Mouse (Mus musculus): ENCODE data around the gene Mrc2. TPM values are rescaled to one million over a fixed set of nuclear protein-coding genes. Genes with fewer than 3 reads are reported as not detected.

Gene Mrc2
- total and polyA plus RNA-seq, 3 experiments = not detected

DNA sequence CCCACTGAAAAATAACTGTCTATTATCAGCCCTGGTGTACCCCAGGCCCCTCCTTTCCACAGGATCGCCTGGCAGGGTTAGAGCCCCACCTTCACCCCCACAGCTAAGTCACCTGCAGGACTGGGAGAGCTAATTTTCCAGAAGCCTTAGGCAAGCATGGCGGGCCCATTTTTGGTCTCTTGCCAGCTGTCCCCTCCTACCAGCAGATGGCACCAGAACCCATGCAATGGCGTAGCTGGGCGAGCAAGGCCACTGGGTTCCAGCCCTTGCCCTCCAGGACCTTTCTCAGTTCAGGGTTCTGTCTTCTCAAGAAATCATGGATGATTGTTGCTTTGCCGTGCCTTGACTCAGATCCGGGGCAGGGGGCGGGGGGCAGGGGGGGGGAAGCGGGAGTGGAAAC lies 40.0 kb downstream of the Mrc2 start:
- no peak overlapping the region for H3K9ac ChIP-seq (ENCODE audit: control insufficient read depth, low read depth, low read length, poor library complexity, severe bottlenecking)
- DNase-seq (ENCODE audit: low read depth, low spot score) = peak; percentile 41
- H3K4me3 ChIP-seq (ENCODE audit: control insufficient read depth in 1 of 2, insufficient read depth in 1 of 2, low read depth in 2 of 2, low read length in 2 of 2) = no peak overlapping the region
- no peak overlapping the region for H3K27ac ChIP-seq (ENCODE audit: control insufficient read depth, low read depth, low read length)
- peaks cover 0 to 2% of the 10 kb centered on the region in 2 experiments; a peak in 1 of 4 replicates for H3K27me3 ChIP-seq (ENCODE audit: control insufficient read depth in 1 of 2, insufficient read depth in 2 of 2, low read length in 2 of 2)
- no peaks in the 10 kb centered on the region; a peak in 1 of 4 replicates for H3K4me1 ChIP-seq (ENCODE audit: control insufficient read depth in 1 of 2, insufficient read depth in 2 of 2, low read length in 2 of 2)
- TF ChIP-seq MAFK (IDR thresholded peaks at IDR 0.05; ENCODE audit: borderline replicate concordance, low read depth, low read length) (no peak), RAD21 (IDR thresholded peaks at IDR 0.05; ENCODE audit: low read depth, low read length) (peak; percentile 67), SMC3 (IDR thresholded peaks at IDR 0.05; ENCODE audit: low read depth, low read length) (peak; percentile 55; the same call in 1 of the 2 replicates), POLR2A (IDR thresholded peaks at IDR 0.05; ENCODE audit: control insufficient read depth in 1 of 2, insufficient read depth in 1 of 2, low read depth in 1 of 2, low read length in 2 of 2, poor library complexity in 1 of 2) (no peak), MEF2A (IDR thresholded peaks at IDR 0.05; ENCODE audit: extremely low read depth, insufficient replicate concordance, low read depth, low read length, poor library complexity, severe bottlenecking) (no peak), ELF1 (IDR thresholded peaks at IDR 0.05; ENCODE audit: low read depth, low read length) (no peak), RCOR1 (IDR thresholded peaks at IDR 0.05; ENCODE audit: low read depth, low read length) (no peak), ZC3H11A (IDR thresholded peaks at IDR 0.05; ENCODE audit: low read depth, low read length) (peak; percentile 19; the same call in 1 of the 2 replicates), CTCF (IDR thresholded peaks at IDR 0.05 in 2 of 3, conservative IDR thresholded peaks at IDR 0.05 in 1 of 3; ENCODE audit: control insufficient read depth in 1 of 3, insufficient read depth in 1 of 3, low read depth in 2 of 3, low read length in 3 of 3, poor library complexity in 1 of 3, severe bottlenecking in 1 of 3) (peak in 2 of 3 experiments; percentile 69 to 84; a peak in 5 of 6 replicates)
- H3K36me3 ChIP-seq (ENCODE audit: control insufficient read depth in 1 of 2, insufficient read depth in 2 of 2, low read length in 2 of 2) = no peaks in the 10 kb centered on the region
- H3K9me3 ChIP-seq (replicated peaks; ENCODE audit: insufficient read depth, low read length) = no peaks in the 10 kb centered on the region
- no peaks in the 10 kb centered on the region for H3K79me2 ChIP-seq (ENCODE audit: control insufficient read depth, insufficient read depth, low read length, poor library complexity)

DNA sequence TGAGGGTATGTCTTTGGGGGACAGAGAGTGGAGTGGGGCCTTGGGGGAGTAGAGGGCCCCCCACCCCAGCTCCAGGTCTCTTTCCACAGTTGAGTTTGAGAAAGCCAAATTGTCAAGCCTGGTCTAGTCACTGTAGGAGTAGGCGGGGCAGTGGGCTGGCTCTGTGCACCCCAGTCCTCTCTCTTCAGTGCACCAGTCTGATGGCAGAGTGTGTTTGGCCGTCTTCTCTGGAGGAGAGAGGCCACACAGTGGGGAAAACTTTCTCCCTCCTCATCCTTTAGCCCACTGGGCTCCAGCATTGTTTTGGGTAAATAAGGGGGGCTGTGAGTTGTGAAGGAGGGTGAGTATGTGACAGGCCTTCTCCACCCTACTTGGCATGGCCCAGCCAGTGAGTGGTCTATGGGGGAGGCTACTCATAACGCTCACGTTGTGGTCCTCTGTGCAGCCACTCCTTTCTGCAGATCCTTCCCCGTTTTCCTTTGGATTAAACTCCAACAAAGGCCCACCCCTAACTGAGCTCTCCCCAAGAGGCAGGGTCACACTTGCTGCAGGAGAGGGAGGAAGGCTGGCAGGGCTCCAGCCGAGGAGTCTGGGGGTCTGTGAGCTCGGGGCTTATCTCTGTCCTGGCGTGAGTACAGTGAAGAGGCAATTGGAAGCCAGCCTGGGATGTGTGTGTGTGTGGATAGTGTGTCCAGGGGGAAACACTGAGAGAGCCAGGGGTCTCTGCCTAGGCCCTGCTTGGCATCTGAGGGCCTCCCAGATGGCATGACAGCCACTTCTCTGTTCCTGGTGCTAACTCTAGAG lies 41.6 kb downstream of the Mrc2 start:
- no peak overlapping the region for H3K27ac ChIP-seq (ENCODE audit: control insufficient read depth, low read depth, low read length)
- no peak overlapping the region for H3K9ac ChIP-seq (ENCODE audit: control insufficient read depth, low read depth, low read length, poor library complexity, severe bottlenecking)
- DNase-seq (ENCODE audit: low read depth, low spot score) = no peak
- H3K4me1 ChIP-seq (ENCODE audit: control insufficient read depth in 1 of 2, insufficient read depth in 2 of 2, low read length in 2 of 2) = no peaks in the 10 kb centered on the region; a peak in 1 of 4 replicates
- no peaks in the 10 kb centered on the region for H3K9me3 ChIP-seq (replicated peaks; ENCODE audit: insufficient read depth, low read length)
- no peak for TF ChIP-seq GABPA (IDR thresholded peaks at IDR 0.05; ENCODE audit: low read depth, low read length)
- no peak for TF ChIP-seq USF1 (IDR thresholded peaks at IDR 0.05; ENCODE audit: low read depth, low read length)
- TF ChIP-seq NRF1 (IDR thresholded peaks at IDR 0.05; ENCODE audit: insufficient read depth, low read depth, low read length, poor library complexity, severe bottlenecking) = no peak
- TF ChIP-seq BHLHE40 (IDR thresholded peaks at IDR 0.05; ENCODE audit: borderline replicate concordance, low read depth, low read length) = no peak
- no peak for TF ChIP-seq MAX (IDR thresholded peaks at IDR 0.05; ENCODE audit: low read length)
- no peak for TF ChIP-seq ETS1 (IDR thresholded peaks at IDR 0.05; ENCODE audit: low read depth, low read length)
- no peak overlapping the region for H3K4me3 ChIP-seq (ENCODE audit: control insufficient read depth in 1 of 2, insufficient read depth in 1 of 2, low read depth in 2 of 2, low read length in 2 of 2)
- peaks cover 2% of the 10 kb centered on the region in 2 experiments; a peak in 2 of 4 replicates for H3K27me3 ChIP-seq (ENCODE audit: control insufficient read depth in 1 of 2, insufficient read depth in 2 of 2, low read length in 2 of 2)
- no peaks in the 10 kb centered on the region for H3K36me3 ChIP-seq (ENCODE audit: control insufficient read depth in 1 of 2, insufficient read depth in 2 of 2, low read length in 2 of 2)
- H3K79me2 ChIP-seq (ENCODE audit: control insufficient read depth, insufficient read depth, low read length, poor library complexity) = no peaks in the 10 kb centered on the region
